Mouse (Mus musculus) spleen, adult 12 weeks (tissue): ENCODE data around the gene Gpr153.
"Not testable (repeated sequence)": the region's sequence is repeated elsewhere in the genome, so short reads cannot be mapped to it uniquely, and the experiment has no call there.

Source experiments
- DNase-seq: peaks from one replicate; pipeline ENCODE4 v3.0.0; 2022; ENCODE audit warnings: low spot score

The Gpr153 gene

GRCm38 (mm10) chr4:152273621-152274236 is at the start of gene Gpr153:
Gene Gpr153, plus strand, starts transcription at chr4:152274232.
- no peak for DNase-seq

- DNase-seq = no peak
Measured at GRCm38 (mm10) chr4:152226901-152227486, 47.0 kb upstream of the Gpr153 start.

GRCm38 (mm10) chr4:152227749-152228527 is 46.1 kb upstream of the Gpr153 start:
- no peak for DNase-seq

DNA sequence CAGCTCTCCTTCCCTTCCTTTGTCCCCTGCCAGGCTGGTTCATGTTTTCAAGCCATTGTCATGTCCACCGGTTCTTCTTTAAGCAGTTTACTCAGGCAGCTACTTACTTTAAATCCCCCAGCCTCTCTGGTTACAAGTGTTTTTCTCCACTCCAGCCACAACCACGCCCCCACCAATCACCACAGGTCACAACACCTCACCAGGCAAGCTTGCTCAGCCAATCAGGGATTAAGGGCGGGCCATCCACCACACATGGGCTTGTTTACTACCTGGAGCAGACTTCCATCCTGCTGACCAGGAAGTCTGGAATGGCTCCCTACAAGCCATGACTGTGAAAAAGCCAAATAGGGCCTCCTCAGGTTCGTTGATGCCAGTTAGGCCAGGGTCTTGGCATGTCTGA is 43.7 kb upstream of the Gpr153 start:
- DNase-seq = not testable (repeated sequence)

DNA sequence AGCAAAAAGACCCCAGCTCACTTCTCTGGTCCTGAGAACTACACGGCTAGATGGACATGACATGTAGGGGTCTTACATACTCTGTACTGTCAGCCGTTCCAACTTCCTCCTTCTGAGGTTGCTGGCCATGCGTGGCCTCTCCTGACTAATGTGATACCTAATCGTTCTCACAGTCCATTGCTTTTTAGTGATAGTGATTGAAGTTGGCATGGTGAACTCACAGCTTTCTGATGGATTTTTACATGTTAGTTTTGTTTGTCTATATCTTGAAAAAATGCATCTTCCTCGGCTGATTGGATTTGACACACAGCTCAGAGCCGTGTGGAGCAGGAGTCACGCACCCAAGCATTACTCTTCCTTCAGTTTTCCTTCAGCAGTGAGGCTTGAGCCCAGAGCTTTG is 42.7 kb upstream of the Gpr153 start:
- DNase-seq = no peak

GRCm38 (mm10) chr4:152232411-152232903 is 41.6 kb upstream of the Gpr153 start:
- DNase-seq = no peak

DNA sequence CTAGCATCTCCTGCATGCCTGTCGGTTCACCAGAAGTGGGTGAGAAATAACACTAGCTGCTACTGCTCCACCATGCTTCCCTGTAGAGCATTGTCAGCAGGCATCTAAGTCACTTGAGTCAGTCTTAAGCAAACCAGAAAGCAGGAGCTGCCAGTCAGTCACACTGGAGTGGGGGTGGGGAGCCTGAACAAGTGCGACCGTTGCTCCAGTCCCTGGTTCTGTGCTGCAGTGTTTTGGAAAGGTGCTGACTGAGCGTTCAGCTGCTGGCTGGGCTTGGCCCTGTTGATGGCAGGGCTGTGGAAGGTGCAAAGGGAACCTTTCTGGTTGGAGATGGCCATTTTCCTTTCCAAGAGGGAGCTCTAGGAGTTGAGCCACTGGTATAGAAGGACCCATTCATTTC is 34.1 kb upstream of the Gpr153 start:
- DNase-seq = no peak

DNA sequence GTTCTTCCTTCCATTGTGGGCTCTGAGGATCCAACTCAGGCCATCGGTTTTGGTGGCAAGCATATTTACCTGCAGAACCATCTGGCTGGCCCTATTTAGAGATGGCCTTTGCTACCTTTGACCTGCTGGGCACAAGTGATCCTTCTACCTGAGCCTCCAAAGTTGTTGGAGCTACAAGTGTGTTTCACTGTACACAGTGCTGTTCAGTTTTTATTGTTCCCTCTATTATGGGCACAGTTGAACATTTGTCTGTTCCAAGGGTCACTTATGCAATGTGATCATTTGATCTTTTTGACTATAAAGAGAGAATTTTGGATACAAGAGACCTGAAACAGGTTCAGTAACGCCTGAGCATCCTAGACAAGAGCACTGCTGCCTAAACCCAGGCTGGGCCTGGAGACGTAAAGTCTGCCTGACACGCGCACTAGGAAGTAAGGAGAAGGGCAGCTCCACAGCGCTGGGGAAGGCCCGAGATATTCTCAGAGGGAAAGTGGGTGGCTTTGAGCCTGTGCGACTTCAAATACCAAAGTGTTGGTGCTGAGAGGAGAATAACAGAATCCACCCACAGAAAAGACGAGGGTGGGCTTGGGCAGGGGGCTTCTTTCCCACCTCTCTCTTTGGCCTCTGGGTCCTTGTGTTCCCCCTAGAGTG is 30.7 kb upstream of the Gpr153 start:
- no peak for DNase-seq

DNA sequence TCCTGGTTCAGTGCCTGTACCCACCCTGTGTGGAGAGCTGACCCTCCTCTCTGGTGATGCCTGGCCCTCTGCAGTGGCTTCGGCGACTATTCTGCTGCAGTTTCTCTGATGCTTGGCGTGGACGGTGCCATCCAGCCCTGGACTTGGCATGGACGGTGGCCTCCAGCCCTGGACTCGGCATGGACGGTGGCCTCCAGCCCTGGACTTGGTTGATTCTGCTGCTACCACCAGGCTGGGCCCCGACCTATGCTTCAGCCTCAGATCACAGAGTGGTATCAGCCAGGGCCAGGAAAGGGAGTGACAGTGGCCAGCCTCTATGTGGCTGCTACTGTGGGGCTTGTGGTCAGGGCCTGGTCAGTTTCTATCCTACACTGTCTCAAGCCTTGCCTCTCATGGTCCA is 30.1 kb upstream of the Gpr153 start:
- no peak for DNase-seq

GRCm38 (mm10) chr4:152244545-152245522 is 29.2 kb upstream of the Gpr153 start:
- DNase-seq = no peak

DNA sequence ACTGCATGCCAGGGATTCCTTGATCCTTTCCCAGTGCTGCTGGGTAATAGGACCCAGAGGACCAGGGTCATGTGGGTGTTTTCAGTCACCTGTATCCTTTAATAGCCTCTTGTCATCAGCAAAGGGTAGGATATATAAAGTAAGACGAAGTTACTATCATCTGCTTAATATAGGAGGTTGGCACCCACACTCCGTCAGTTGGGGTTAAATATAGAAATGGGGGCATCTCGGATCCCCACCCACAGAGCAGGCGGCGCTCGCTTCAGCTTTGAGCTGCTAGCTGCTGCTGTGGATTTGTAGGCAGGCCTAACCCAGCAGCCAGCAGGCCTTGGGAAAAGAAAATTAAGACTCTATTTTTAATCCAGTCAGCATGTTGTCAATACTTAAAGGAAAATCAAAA is 28.0 kb upstream of the Gpr153 start:
- no peak for DNase-seq

DNA sequence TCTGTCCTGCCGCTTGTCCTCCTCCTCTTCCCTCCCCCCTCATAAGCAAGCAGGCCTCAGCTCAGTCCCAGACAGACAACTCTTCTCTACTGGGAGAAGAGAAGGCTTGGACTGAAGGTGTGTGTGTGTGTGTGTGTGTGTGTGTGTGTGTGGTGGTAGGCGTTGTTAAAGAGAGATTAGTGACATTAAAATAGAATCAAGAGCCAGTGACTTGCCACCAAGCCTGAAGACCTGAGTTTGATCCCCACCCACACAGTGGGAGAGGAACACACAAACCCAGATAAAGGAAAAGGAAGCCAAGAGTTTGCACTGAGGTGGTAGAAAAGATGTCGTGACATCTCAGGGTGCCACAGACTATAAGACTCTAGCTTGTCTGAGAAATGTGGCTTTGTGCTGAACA is 26.8 kb upstream of the Gpr153 start:
- DNase-seq = no peak

DNA sequence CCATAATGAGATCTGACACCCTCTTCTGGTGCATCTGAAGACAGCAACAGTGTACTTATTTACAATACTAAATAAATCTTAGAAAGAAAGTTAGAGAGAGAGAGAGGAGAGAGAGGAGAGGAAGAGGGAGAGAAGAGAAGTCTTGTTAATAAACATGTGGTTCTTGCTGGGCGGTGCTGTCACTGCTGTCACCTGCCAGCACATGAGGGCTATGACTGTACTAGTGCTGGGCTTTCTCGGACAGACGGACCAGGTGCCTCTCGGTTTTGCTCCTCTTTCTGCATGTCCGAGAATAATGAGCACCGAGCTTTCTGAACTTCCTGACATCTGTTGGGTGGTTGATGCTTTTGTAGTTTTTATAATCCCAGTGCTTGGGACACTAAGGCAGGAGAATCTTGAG is 23.4 kb upstream of the Gpr153 start:
- DNase-seq = no peak

DNA sequence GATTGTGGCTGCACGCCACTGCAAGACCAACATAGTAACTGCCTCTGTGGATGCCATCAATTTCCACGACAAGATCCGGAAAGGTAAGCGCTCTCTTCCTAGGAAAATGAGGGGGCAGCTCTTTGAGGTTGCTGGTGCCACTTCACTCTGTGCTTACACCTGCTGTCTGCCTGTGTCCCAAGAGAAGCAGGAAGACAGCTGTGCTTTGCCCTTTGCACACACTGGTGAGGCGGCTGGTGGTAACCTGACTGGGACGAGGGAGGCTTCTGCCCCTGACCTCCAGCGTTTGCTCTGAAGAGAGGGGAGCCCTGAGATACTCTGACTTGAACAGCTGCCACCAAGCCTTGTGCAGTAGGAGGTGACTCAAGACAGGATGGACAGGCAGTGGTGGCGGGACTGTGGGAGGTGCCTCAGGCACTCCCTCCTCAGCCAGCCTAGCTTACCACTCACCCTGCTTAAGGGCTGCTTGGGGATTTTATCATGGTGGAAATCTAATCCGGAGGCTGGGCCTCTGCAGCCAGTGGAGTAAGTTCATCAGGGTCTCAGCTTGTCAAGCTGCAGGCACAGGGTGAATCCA is 20.8 kb upstream of the Gpr153 start:
- DNase-seq = no peak

DNA sequence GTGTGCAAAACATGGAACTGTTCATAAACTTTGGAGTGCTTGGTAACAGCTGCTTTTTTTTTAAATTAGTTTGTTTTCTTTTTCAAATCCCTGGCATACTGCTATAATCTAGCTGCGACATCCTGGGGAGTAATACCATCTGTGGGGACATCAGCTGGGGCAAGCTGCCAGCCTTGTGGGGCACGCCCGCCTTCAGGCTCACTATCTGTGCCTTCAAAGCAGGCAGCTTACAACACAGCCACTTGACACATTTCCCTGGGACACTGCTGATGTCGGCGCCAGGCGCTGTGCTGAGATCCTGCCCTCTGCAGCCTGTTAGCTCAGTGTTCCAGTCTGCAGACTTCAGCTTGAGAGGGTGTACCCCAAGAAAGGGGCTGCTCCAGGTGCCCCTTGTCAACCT is 17.0 kb upstream of the Gpr153 start:
- peak; percentile 43 for DNase-seq

GRCm38 (mm10) chr4:152260451-152260850 is 13.6 kb upstream of the Gpr153 start:
- no peak for DNase-seq

- DNase-seq = no peak
Measured at GRCm38 (mm10) chr4:152262187-152262586, 11.8 kb upstream of the Gpr153 start.

DNA sequence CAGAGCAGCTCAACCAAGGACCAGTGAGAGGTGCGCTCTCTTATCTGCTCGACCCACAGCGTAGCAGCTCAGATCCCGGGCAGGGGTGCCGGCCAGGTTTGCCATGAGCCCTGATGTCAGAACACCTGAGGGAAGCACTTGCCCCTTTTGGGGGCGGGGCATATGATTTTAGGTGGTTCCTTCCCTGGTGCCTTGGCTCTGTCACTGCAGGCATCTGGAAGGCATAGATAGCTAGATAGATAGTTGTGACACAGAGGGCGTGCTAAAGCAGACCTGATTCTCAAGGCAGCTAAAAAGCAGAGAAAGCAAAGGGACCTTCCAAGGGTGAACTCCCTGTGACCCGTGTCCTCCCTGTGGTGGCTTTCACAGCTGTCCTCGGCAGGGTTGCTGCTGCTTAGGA is 10.9 kb upstream of the Gpr153 start:
- DNase-seq = no peak

GRCm38 (mm10) chr4:152263512-152264176 is 10.4 kb upstream of the Gpr153 start:
- no peak for DNase-seq

DNA sequence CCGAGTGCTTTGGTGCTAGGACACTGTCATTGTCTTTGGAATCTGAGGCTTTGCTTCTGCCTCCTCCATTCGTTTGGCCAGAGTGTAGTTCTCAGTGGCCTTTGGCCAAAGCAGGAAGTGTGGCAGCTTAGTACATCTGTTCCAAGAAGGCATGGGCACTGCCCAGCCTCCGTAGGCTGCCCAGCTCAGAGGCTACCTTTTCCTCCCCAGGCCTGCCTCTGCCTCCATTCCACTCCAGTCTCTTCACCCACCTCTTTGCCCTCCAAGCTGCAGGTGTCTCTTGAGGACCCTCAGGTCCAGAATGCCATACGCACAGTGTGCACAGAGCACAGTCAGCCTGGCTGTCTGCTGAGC is 9.9 kb upstream of the Gpr153 start:
- DNase-seq = no peak
